Mouse (Mus musculus) CH12.LX (cell line): ENCODE results near the gene Gm20388.

Source experiments
- CTCF ChIP-seq, 2 experiments: IDR thresholded peaks in 1 of 2; conservative IDR thresholded peaks in 1 of 2; 2 replicates each; pipeline ENCODE4 v1.5.1; 2011 to 2012; ENCODE audit warnings: low read depth in 2 of 2, low read length in 2 of 2, improper control_type of control experiment in 1 of 2, inconsistent platforms in 1 of 2, mild to moderate bottlenecking in 1 of 2, moderate library complexity in 1 of 2
- E2F4 ChIP-seq: IDR thresholded peaks from 2 replicates; pipeline ENCODE4 v1.6.1; 2011; ENCODE audit warnings: low read depth, low read length, improper control_type of control experiment; ENCODE audit not compliant: insufficient replicate concordance
- HCFC1 ChIP-seq: IDR thresholded peaks from 2 replicates; pipeline ENCODE4 v1.6.1; 2012; ENCODE audit warnings: low read depth, mild to moderate bottlenecking, inconsistent platforms, low read length, improper control_type of control experiment
- MAX ChIP-seq: IDR thresholded peaks from 2 replicates; pipeline ENCODE4 v1.6.1; 2011; ENCODE audit warnings: low read length, improper control_type of control experiment
- MYC ChIP-seq: IDR thresholded peaks from 2 replicates; pipeline ENCODE4 v1.6.1; 2011; ENCODE audit warnings: low read depth, mild to moderate bottlenecking, improper control_type of control experiment, low read length
- NRF1 ChIP-seq: IDR thresholded peaks from 2 replicates; pipeline ENCODE4 v1.6.1; 2014; ENCODE audit warnings: low read depth, mild to moderate bottlenecking, inconsistent platforms, low read length, improper control_type of control experiment, moderate library complexity
- POLR2A ChIP-seq: IDR thresholded peaks from 2 replicates; pipeline ENCODE4 v1.6.1; 2011; ENCODE audit warnings: low read depth, mild to moderate bottlenecking, improper control_type of control experiment, low read length
- USF1 ChIP-seq: IDR thresholded peaks from 2 replicates; pipeline ENCODE4 v1.6.1; 2014; ENCODE audit warnings: low read depth, mild to moderate bottlenecking, inconsistent platforms, low read length, improper control_type of control experiment
- ZNF384 ChIP-seq: IDR thresholded peaks from 2 replicates; pipeline ENCODE4 v1.6.1; 2012; ENCODE audit warnings: low read depth, low read length, improper control_type of control experiment, inconsistent platforms

DNA sequence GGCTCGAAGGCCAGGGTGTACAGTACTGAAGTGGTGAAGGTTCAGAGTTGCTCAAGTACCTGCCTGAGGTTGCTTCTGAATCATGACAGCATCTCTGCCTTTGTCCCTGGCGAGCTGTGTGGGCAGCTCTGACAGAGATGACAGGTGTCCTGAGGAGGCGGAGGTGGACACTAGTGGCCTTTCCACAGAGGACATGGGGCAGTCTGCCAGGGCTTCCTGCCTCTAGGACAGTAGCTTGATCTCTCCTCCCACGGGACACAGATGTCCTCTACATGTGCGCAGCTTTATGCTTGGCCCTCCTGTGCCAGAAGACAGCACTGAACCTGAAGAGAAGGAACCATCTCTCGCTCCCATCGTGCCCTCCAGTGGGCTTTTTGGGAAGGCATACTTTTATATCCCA is 222.5 kb downstream of the Gm20388 start:
- TF ChIP-seq E2F4 (no peak), NRF1 (no peak), MYC (no peak), POLR2A (no peak), ZNF384 (no peak), CTCF (conservative IDR thresholded peaks at IDR 0.05 in 1 of 2, IDR thresholded peaks at IDR 0.05 in 1 of 2; ENCODE audit: low read depth in 2 of 2, low read length in 2 of 2) (no peak), MAX (no peak), HCFC1 (no peak), USF1 (no peak)
